Mouse (Mus musculus) midbrain, postnatal 0 days (tissue): ENCODE results near the gene Pym1. TPM values are rescaled to one million over a fixed set of nuclear protein-coding genes. Genes with fewer than 3 reads are reported as not detected.

ENCODE experiments used
- ATAC-seq: fragments of 200-750 bp; cut with Nextera tagmentation; 2 replicates; pipeline ENCODE4 v1.8.0; 2017; ENCODE audit warnings: moderate number of reproducible peaks, mild to moderate bottlenecking, moderate TSS enrichment, moderate library complexity; ENCODE audit not compliant: low FRiP score
- DNase-seq: peaks from one replicate; pipeline ENCODE4 v3.0.0-alpha.2; 2015; ENCODE audit warnings: low spot score
- H3K27ac ChIP-seq: fragments of 300-500 bp; sonication (generic); 2 replicates; pipeline ENCODE4 v1.5.1; 2014; ENCODE audit warnings: low read depth, mild to moderate bottlenecking, low read length, mixed read lengths
- H3K27me3 ChIP-seq: fragments of 300-500 bp; sonication (generic); 2 replicates; pipeline ENCODE4 v1.6.1; 2014; ENCODE audit warnings: low read length, control low read depth, mixed read lengths; ENCODE audit not compliant: insufficient read depth
- H3K36me3 ChIP-seq: fragments of 300-500 bp; sonication (generic); 2 replicates; pipeline ENCODE4 v1.6.1; 2014; ENCODE audit warnings: low read length, control low read depth, mixed read lengths; ENCODE audit not compliant: insufficient read depth
- H3K4me1 ChIP-seq: fragments of 300-500 bp; sonication (generic); 2 replicates; pipeline ENCODE4 v1.6.1; 2014; ENCODE audit warnings: mild to moderate bottlenecking, control low read depth, antibody characterized with exemption, low read length, mixed read lengths; ENCODE audit not compliant: insufficient read depth
- H3K4me2 ChIP-seq: fragments of 300-500 bp; sonication (generic); 2 replicates; pipeline ENCODE4 v1.6.1; 2014; ENCODE audit warnings: low read depth, mild to moderate bottlenecking, low read length, mixed read lengths; ENCODE audit not compliant: poor library complexity, severe bottlenecking
- H3K4me3 ChIP-seq: fragments of 300-500 bp; sonication (generic); 2 replicates; pipeline ENCODE4 v1.5.1; 2014; ENCODE audit warnings: low read depth, mild to moderate bottlenecking, low read length, moderate library complexity
- H3K9ac ChIP-seq: fragments of 300-500 bp; sonication (generic); replicated peaks from 2 replicates; pipeline ENCODE4 v1.6.1; 2014; ENCODE audit warnings: mild to moderate bottlenecking, low read length, moderate library complexity, mixed read lengths; ENCODE audit not compliant: poor library complexity, severe bottlenecking
- H3K9me3 ChIP-seq: fragments of 300-500 bp; sonication (generic); 2 replicates; pipeline ENCODE4 v1.6.1; 2016; ENCODE audit warnings: low read length, control low read depth
- CTCF ChIP-seq: IDR thresholded peaks from 2 replicates; pipeline ENCODE4 v1.5.1; 2016; ENCODE audit warnings: antibody characterized with exemption, mild to moderate bottlenecking
- WGBS: fragments of 180-500 bp; shearing (Covaris S2); extraction: QIAGEN DNeasy Blood & Tissue Kit; methylation state at CpG from one replicate; pipeline ENCODE4 v1.1.7; 2014; 5-methylcytosine and 5-hydroxymethylcytosine counted together
- polyA plus RNA-seq: library from polyadenylated mRNA; unstranded; fragments of >200 nt; fragmentation: Nextera tagmentation; extraction: Ambion mirVana; gene quantifications from 2 replicates; pipeline ENCODE4 v1.2.1, GENCODE M21; 2015
- total RNA-seq: library from RNA; depleted of rRNA; stranded (reverse); fragments of >200 nt; gene quantifications from 2 replicates; pipeline ENCODE4 v1.2.3, GENCODE M21; 2014; rRNA removed

Pym1 gene
- 54.9 and 60.1 TPM in 2 replicates for total RNA-seq
- polyA plus RNA-seq: 48.0 and 52.2 TPM in 2 replicates

GRCm38 (mm10) chr10:128747646-128748251 is at the start of gene Pym1:
TSS of gene Pym1 (plus strand) at chr10:128747889.
- ATAC-seq: peak; percentile 52
- Histone ChIP-seq H3K4me3 (peak within 1 kb of the TSS; percentile 66), H3K27ac (peak within 1 kb of the TSS; percentile 91), H3K36me3 (no peaks in the 10 kb centered on the region), H3K27me3 (no peaks in the 10 kb centered on the region), H3K4me1 (peaks cover 6% of the 10 kb centered on the region; the same call in 1 of the 2 replicates), H3K4me2 (peak within 1 kb of the TSS; percentile 88), H3K9me3 (no peaks in the 10 kb centered on the region), H3K9ac (peak within 1 kb of the TSS; percentile 78)
- no peak for TF ChIP-seq CTCF
- under 1% methylated on average over 36 of the region's 36 CpGs for WGBS
- peak; percentile 34 for DNase-seq

GRCm38 (mm10) chr10:128699006-128699405 is 48.7 kb upstream of the Pym1 start:
- H3K4me3 ChIP-seq: no peak overlapping the region
- no peaks in the 10 kb centered on the region for H3K9me3 ChIP-seq
- DNase-seq (no peak), ATAC-seq (no peak)
- H3K27me3 ChIP-seq: no peaks in the 10 kb centered on the region
- H3K36me3 ChIP-seq: no peaks in the 10 kb centered on the region
- H3K27ac ChIP-seq: no peak overlapping the region
- WGBS: 88% methylated on average over 5 of the region's 5 CpGs
- H3K4me1 ChIP-seq: no peaks in the 10 kb centered on the region
- H3K4me2 ChIP-seq: no peak overlapping the region
- TF ChIP-seq CTCF: no peak
- no peak overlapping the region for H3K9ac ChIP-seq

GRCm38 (mm10) chr10:128699611-128700010 is 48.1 kb upstream of the Pym1 start:
- no peaks in the 10 kb centered on the region for H3K9me3 ChIP-seq
- no peak overlapping the region for H3K9ac ChIP-seq
- no peak for ATAC-seq
- no peak for TF ChIP-seq CTCF
- no peaks in the 10 kb centered on the region for H3K27me3 ChIP-seq
- H3K4me1 ChIP-seq: no peaks in the 10 kb centered on the region
- no peaks in the 10 kb centered on the region for H3K36me3 ChIP-seq
- H3K27ac ChIP-seq: no peak overlapping the region
- 85% methylated on average over 11 of the region's 11 CpGs for WGBS
- no peak for DNase-seq
- H3K4me2 ChIP-seq: no peak overlapping the region
- H3K4me3 ChIP-seq: no peak overlapping the region

GRCm38 (mm10) chr10:128700712-128701111 is 47.0 kb upstream of the Pym1 start:
- no peak for DNase-seq
- 69% methylated on average over 5 of the region's 5 CpGs for WGBS
- no peak overlapping the region for H3K9ac ChIP-seq
- no peaks in the 10 kb centered on the region for H3K36me3 ChIP-seq
- no peak for ATAC-seq
- H3K27me3 ChIP-seq: no peaks in the 10 kb centered on the region
- H3K4me1 ChIP-seq: no peaks in the 10 kb centered on the region
- H3K27ac ChIP-seq: no peak overlapping the region
- H3K9me3 ChIP-seq: no peaks in the 10 kb centered on the region
- no peak for TF ChIP-seq CTCF
- H3K4me2 ChIP-seq: no peak overlapping the region
- no peak overlapping the region for H3K4me3 ChIP-seq

- no peaks in the 10 kb centered on the region for H3K27me3 ChIP-seq
- H3K4me1 ChIP-seq: no peaks in the 10 kb centered on the region
- WGBS: 73% methylated on average over 6 of the region's 6 CpGs
- no peaks in the 10 kb centered on the region for H3K36me3 ChIP-seq
- H3K4me2 ChIP-seq: no peak overlapping the region
- no peak overlapping the region for H3K27ac ChIP-seq
- H3K9ac ChIP-seq: no peak overlapping the region
- TF ChIP-seq CTCF: no peak
- no peaks in the 10 kb centered on the region for H3K9me3 ChIP-seq
- no peak overlapping the region for H3K4me3 ChIP-seq
- ATAC-seq (no peak), DNase-seq (no peak)
Observed at GRCm38 (mm10) chr10:128702328-128703007, 45.2 kb upstream of the Pym1 start.

GRCm38 (mm10) chr10:128703895-128704294 is 43.8 kb upstream of the Pym1 start, which contains the start of gene Pmel:
TSS of gene Pmel (plus strand) at chr10:128704195.
- Histone ChIP-seq H3K9me3 (no peaks in the 10 kb centered on the region), H3K4me1 (no peaks in the 10 kb centered on the region), H3K27ac (peak within 1 kb of the TSS; percentile 19), H3K36me3 (no peaks in the 10 kb centered on the region), H3K27me3 (no peaks in the 10 kb centered on the region), H3K9ac (peak within 1 kb of the TSS; percentile 25; the same call in 1 of the 2 replicates), H3K4me2 (peak within 1 kb of the TSS; percentile 76), H3K4me3 (peak within 1 kb of the TSS; percentile 54)
- ATAC-seq (no peak), DNase-seq (no peak)
- 20% methylated on average over 4 of the region's 4 CpGs for WGBS
- no peak for TF ChIP-seq CTCF
